Mouse (Mus musculus) liver, adult 2 months (tissue): ENCODE data around the gene G430095P16Rik.

Source experiments
- CTCF ChIP-seq: fragments of 200-500 bp; IDR thresholded peaks from 2 replicates; pipeline ENCODE4 v1.5.1; 2011; ENCODE audit warnings: low read depth, low read length, control low read depth
- POLR2A ChIP-seq: fragments of 200-500 bp; IDR thresholded peaks from 2 replicates; pipeline ENCODE4 v1.6.1; 2011; ENCODE audit warnings: low read length, control low read depth; ENCODE audit not compliant: insufficient read depth; ENCODE audit errors: extremely low read depth

- TF ChIP-seq CTCF (peak; percentile 81), POLR2A (no peak)
Observed at GRCm38 (mm10) chr8:84704356-84704755, 18.5 kb upstream of the G430095P16Rik start.
